In genomic region chr4:126057207-126058133, GRCm38 (mm10) we compare ENCODE assay signal across 1 mouse cellular context.
A peak's percentile ranks its signal among the peaks of the same experiment; 100 is the strongest.
TF ChIP-seq lines count a peak whose summit lies in the region.

No protein-coding gene starts in this region.

TF ChIP-seq in MEL, 35 proteins besides CTCF, POLR2A, EP300 and RAD21 (continued from another document):
- TF ChIP-seq TBP (IDR thresholded peaks at IDR 0.05; ENCODE audit: low read depth, low read length) (0 out of 2 replicates have a peak, but pooled peaks have one; percentile 48), MXI1 (IDR thresholded peaks at IDR 0.05; ENCODE audit: low read depth, low read length) (0 out of 2 replicates have a peak, but pooled peaks have one; percentile 7), BHLHE40 (IDR thresholded peaks at IDR 0.05; ENCODE audit: borderline replicate concordance, low read depth, low read length) (no peak), HCFC1 (IDR thresholded peaks at IDR 0.05; ENCODE audit: low read depth, low read length) (no peak), GATA1 (IDR thresholded peaks at IDR 0.05; ENCODE audit: low read depth, low read length) (0 out of 2 replicates have a peak, but pooled peaks have one; percentile 44), MYC (IDR thresholded peaks at IDR 0.05; ENCODE audit: low read depth, low read length) (peak; percentile 61; the same call in 1 of the 2 replicates)
